Comparison of ENCODE assay signal across 32 mouse cellular contexts in the genomic region with DNA sequence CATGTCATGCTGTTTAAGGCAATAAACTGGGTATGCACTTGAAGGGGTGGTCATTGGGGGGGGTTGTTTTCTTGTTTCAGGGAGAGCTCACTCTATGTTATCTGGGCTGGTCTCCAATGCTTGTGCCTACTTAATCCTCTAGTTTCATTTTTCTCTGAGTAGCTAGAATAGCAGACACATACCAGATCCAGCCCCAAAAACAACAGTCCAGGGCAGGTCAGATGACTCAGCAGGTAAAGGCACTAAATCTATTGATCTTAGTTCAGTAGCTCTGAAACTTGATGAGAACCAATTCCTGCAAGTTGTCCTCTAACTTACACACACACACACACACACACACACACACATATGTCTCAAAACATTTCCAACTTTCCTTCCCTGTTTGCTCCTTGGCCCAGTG. TPM values are rescaled to one million over a fixed set of nuclear protein-coding genes. Genes with fewer than 3 reads are reported as not detected.
"Had no signal": no experiment of that assay in that cellular context is flagged by ENCODE, and none has a peak within 500 bp of the region (broad histone marks: within the 10 kb centered on the region; RNA-seq: fewer than 3 reads in every experiment).

No protein-coding gene starts in this region.

- H3K4me3 ChIP-seq: heart, embryonic 10.5 days; heart, embryonic 12.5 days; hindbrain, embryonic 10.5 days; hindbrain, embryonic 12.5 days; intestine, embryonic 15.5 days; layer of hippocampus, adult 2 months; limb, embryonic 13.5 days; limb, embryonic 15.5 days had no signal

- H3K27ac ChIP-seq: heart, embryonic 10.5 days; hindbrain, embryonic 10.5 days; hindbrain, embryonic 12.5 days; hindbrain, embryonic 14.5 days; intestine, embryonic 15.5 days; layer of hippocampus, adult 2 months; limb, embryonic 13.5 days; limb, embryonic 15.5 days had no signal

- ATAC-seq: forebrain, embryonic 16.5 days; hindbrain, embryonic 16.5 days; inflammation-experienced regulatory T-cells, adult 6 months; intestine, embryonic 15.5 days; intestine, postnatal 0 days had no signal

- H3K4me2 ChIP-seq: heart, embryonic 12.5 days; hindbrain, embryonic 12.5 days; hindbrain, embryonic 14.5 days; intestine, embryonic 15.5 days; limb, embryonic 13.5 days; limb, embryonic 15.5 days had no signal

- H3K4me1 ChIP-seq: hindbrain, embryonic 12.5 days had no signal

- H3K27me3 ChIP-seq: heart, embryonic 12.5 days; hindbrain, embryonic 12.5 days; intestine, embryonic 15.5 days; limb, embryonic 13.5 days; limb, embryonic 15.5 days had no signal

- H3K9me3 ChIP-seq: heart, embryonic 10.5 days; heart, embryonic 12.5 days; hindbrain, embryonic 10.5 days; hindbrain, embryonic 12.5 days; intestine, embryonic 15.5 days; limb, embryonic 13.5 days; limb, embryonic 15.5 days had no signal

- DNase-seq: gastrocnemius, postnatal 10 days; gastrocnemius, postnatal 25 days; heart, adult 18-20 months; heart, postnatal 10 days; heart, postnatal 4 days; kidney, adult 18-20 months; kidney, adult 8-10 months; kidney, postnatal 10 days; kidney, postnatal 25 days; kidney, postnatal 4 days; left cerebral cortex, postnatal 4 days had no signal

- H3K9ac ChIP-seq: heart, embryonic 12.5 days; hindbrain, embryonic 12.5 days; hindbrain, embryonic 14.5 days; intestine, embryonic 15.5 days; limb, embryonic 13.5 days; limb, embryonic 15.5 days had no signal

RNA-seq across cellular contexts. Expression of gene Fitm1, which starts 3.7 kb away (rescaled TPM):
- total RNA-seq: layer of hippocampus, adult 2 months; layer of hippocampus, postnatal 10 days; layer of hippocampus, postnatal 25 days; left cerebral cortex, adult 8-10 months; left cerebral cortex, postnatal 10 days; left cerebral cortex, postnatal 25 days; left cerebral cortex, postnatal 4 days had no signal
- polyA plus RNA-seq: forebrain, embryonic 16.5 days; frontal cortex, adult 2 months; inflammation-experienced regulatory T-cells, adult 6 months had no signal

RNA-seq across cellular contexts. Expression of gene A730061H03Rik, which starts 11.6 kb away (rescaled TPM):
- total RNA-seq: gastrocnemius, postnatal 10 days; gastrocnemius, postnatal 25 days; heart, adult 18-20 months; heart, adult 8-10 months; heart, postnatal 4 days; left cerebral cortex, postnatal 10 days; left cerebral cortex, postnatal 4 days had no signal
- polyA plus RNA-seq: heart, embryonic 14.5 days; hindbrain, embryonic 10.5 days; hindbrain, embryonic 14.5 days had no signal
